Mouse (Mus musculus) olfactory bulb, adult 2 months (tissue): Measurements from ENCODE around the gene Tnfaip1.

ENCODE experiments used
- CTCF ChIP-seq: fragments of 200-500 bp; IDR thresholded peaks from 2 replicates; pipeline ENCODE4 v1.5.1; 2012; ENCODE audit warnings: low read depth, mild to moderate bottlenecking, low read length, moderate library complexity; ENCODE audit not compliant: insufficient read depth
- POLR2A ChIP-seq: fragments of 200-500 bp; IDR thresholded peaks from 2 replicates; pipeline ENCODE4 v1.6.1; 2012; ENCODE audit warnings: mild to moderate bottlenecking, low read depth, low read length, moderate library complexity; ENCODE audit not compliant: insufficient read depth

- TF ChIP-seq POLR2A (no peak), CTCF (no peak)
These were observed 38.8 kb upstream of the Tnfaip1 start for GRCm38 (mm10) chr11:78574975-78575374.
